Mouse (Mus musculus) left cerebral cortex, adult 2 months (tissue): ENCODE results near the gene Rsph1. TPM values are rescaled to one million over a fixed set of nuclear protein-coding genes. Genes with fewer than 3 reads are reported as not detected.

ENCODE experiments used
- DNase-seq, 2 experiments: peaks; one replicate each; pipeline ENCODE4 v3.0.0; 2021 to 2022; ENCODE audit warnings: low spot score in 2 of 2, mixed read lengths in 1 of 2; ENCODE audit errors: extremely low spot score in 1 of 2
- H3K27ac ChIP-seq: fragments of 200-600 bp; 2 replicates; pipeline ENCODE4 v1.8.1; 2022
- H3K4me3 ChIP-seq: fragments of 200-600 bp; 2 replicates; pipeline ENCODE4 v1.8.1; 2022
- CTCF ChIP-seq: fragments of 200-600 bp; IDR thresholded peaks from 2 replicates; pipeline ENCODE4 v1.8.1; 2022; ENCODE audit warnings: antibody characterized with exemption, mild to moderate bottlenecking, moderate library complexity
- intact Hi-C: fragments of 180-260 bp; cut with DNase I; formaldehyde crosslinking; loops from one replicate; pipeline ENCODE4 v1.15.1; 2025
- total RNA-seq, 2 experiments: library from RNA; stranded (reverse); gene quantifications; 2 replicates each; pipeline ENCODE4 v1.2.3; 2021

The Rsph1 gene
- total RNA-seq, 2 experiments from 2014 or later = 14.5 to 19.8 TPM

DNA sequence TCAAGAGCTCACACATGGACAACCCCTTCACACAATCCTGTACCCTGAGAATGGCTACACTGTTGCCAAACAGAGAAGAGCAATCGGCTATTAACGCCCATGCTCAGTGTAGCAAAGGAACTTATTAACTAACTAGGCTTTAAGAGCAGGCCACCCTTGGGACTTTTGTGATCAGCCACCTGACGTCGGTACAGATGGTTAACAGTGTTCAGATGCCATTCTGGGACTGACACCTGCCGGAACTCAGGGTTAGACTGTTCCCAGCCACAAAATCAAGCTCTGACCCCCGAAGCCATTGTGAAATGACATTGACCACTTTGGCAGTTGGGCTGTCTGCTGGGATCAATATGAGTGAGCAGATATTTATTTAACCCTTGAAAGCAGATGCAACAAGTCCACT, 15.8 kb downstream of the Rsph1 start:
- TF ChIP-seq CTCF = no peak
- no peak overlapping the region for H3K27ac ChIP-seq
- intact Hi-C loops = no loop called here
- no peak for DNase-seq
- no peak overlapping the region for H3K4me3 ChIP-seq

DNA sequence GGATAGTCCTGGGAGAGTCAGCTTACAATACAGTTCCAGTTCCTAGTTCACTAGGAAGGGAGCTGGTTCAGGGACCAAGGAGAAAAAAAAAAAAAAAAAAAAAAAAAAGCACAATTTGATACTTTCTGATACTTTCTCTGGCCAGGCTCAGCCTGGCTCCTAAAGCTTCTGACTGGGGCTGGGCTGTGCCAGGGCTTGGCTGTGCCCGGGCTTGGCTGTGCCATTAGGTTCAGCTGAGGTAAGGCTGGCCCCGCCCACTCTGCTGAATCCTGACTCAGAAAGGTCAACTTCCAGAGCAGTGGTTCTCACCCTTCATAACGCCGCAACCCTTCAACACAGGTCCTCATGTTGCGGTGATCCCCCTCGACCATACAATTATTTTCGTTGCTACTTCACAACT, 16.8 kb downstream of the Rsph1 start:
- no peak for DNase-seq
- no peak overlapping the region for H3K27ac ChIP-seq
- H3K4me3 ChIP-seq = no peak overlapping the region
- intact Hi-C loops = no loop called here
- no peak for TF ChIP-seq CTCF

DNA sequence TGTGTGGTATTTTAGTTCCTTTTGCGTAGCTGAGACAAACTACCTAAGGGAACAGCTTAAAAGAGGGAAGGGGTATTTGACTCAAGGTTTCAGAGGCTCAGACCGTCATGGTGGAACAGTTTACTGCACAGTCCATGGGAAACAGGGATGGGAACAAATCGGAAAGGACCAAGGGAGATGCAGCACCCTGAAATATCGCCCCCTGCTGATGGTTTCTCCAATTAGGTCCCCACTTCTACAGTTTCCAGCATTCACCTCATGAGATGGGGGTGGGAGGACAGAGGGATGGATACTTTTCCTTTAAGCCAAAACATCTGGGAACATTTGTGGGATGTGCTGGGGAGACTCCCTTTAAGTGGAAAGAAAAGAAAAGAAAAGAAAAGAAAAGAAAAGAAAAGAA, 17.4 kb downstream of the Rsph1 start:
- no peak overlapping the region for H3K27ac ChIP-seq
- peak; percentile 57 for TF ChIP-seq CTCF
- DNase-seq = no peak
- H3K4me3 ChIP-seq = no peak overlapping the region
- intact Hi-C loops = no loop called here

DNA sequence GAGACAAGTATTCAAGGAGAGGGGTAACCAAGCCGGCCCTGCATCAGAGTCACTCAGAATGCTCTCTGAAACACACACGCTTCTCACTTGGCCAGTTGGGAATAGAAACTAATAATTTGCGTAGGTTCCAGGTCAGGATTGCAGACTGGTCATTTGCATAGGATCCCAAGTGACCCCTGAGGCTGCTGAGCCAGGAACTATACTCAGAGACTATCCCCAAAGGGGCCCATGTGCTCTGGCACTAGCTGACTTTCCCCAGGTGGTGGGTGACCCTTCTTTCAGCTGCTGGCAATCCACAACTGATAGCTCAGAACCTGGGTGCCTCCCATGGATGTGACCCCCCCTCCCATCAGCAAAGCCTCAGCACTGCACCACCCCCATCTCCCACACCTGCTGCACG, 18.0 kb downstream of the Rsph1 start:
- Histone ChIP-seq H3K27ac (no peak overlapping the region), H3K4me3 (no peak overlapping the region)
- no peak for TF ChIP-seq CTCF
- intact Hi-C loops = no loop called here
- DNase-seq = no peak

DNA sequence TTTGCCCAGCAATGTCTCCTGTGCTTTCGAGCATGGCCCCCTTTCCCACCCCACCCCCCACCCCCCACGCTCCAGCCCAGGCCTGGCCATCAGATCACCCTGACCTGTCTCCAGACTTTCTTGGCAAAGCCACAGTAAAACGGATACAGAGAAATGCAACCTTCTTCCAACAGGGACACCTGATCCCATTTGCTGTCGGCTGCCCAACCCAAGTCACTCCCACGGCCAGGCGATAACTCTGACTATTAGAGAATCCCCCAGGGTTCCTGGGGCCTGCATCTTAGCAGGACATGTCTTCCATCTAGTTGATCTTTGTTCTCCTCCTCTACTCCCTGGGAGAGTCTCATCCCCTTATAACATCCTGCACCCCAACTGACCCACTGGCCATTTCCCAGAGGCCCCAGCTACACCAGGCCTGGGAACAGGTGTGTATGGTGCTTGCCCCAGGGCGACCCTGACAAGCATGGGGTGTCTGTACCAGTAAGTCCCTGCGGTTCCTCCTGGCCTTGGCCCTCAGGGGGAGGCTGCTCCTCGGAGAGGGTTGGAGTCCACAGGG, 18.8 kb downstream of the Rsph1 start:
- H3K4me3 ChIP-seq = no peak overlapping the region
- TF ChIP-seq CTCF = no peak
- no peak overlapping the region for H3K27ac ChIP-seq
- intact Hi-C loops = no loop called here
- no peak for DNase-seq

DNA sequence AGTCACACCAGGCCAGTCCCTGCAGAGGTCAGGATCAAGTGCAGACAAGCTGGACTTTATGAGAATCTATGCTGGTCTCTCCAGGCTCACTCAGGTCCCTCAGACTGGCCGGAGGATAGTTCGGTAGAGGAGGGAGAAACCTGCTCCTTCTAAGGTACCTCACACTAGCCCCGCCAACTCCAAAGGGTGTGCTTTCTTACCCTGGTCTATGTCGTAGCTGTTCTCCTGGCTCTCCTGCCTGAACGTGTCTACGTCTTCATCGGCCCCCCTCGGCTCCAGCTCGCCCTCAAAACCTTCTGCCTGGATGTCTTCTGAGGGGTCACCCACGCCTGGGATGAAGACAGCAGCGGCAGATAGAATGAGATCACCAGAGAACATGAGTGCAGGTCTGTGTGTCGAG, 19.3 kb downstream of the Rsph1 start:
- no peak overlapping the region for H3K27ac ChIP-seq
- DNase-seq = no peak
- intact Hi-C loops = loop anchor here (2.0 kb wide), 1 partner anchor 235 kb away; no protein-coding TSS in a partner anchor
- no peak for TF ChIP-seq CTCF
- no peak overlapping the region for H3K4me3 ChIP-seq

DNA sequence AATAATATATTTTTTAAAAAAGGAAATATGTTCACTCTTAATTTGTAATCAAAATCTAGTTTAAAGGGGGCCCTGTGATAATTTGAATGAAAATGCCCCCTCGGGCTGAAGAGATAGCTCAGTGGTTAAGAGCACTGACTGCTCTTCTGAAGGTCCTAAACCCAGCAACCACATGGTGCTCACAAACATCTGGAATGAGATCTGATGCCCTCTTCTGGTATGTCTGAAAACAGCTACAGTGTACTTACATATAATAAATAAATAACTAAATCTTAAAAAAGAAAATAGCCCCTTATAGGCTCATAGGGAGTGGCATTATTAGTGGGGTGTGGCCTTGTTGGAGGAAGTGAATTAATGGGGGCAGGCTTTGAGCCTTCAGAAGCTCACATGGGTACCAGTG, 20.0 kb downstream of the Rsph1 start:
- Histone ChIP-seq H3K27ac (no peak overlapping the region), H3K4me3 (no peak overlapping the region)
- peak; percentile 12; the same call in 1 of the 2 replicates for TF ChIP-seq CTCF
- intact Hi-C loops = loop anchor here (2.0 kb wide), 1 partner anchor 236 kb away; no protein-coding TSS in a partner anchor
- no peak for DNase-seq

DNA sequence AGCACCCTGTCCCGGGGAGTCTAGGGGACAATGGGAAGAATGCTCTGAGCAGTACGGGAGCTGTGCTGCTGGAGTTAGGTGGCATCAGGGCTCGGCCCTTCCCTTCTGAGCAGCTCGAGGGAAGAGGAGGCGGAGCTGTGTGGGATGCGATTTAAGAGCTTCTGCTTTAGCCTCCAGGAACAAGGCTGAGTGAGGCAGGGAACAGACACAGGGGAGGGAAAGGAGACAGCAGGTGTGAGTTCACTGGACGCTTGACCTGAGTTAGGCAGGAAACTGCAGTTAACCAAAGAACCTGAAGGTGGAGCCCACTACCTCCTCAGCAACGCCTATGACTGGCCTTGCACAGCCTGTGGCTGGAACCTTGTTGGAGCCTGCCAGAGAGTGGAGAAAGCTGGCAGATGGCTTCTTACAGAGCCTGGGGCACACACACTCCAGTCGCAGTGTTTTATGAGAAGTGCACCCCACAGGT, 22.7 kb downstream of the Rsph1 start:
- no peak overlapping the region for H3K27ac ChIP-seq
- intact Hi-C loops = loop anchor here (1.0 to 2.0 kb wide), 4 partner anchors 22 to 55 kb away; partner anchors contain the start of gene Rsph1

DNA sequence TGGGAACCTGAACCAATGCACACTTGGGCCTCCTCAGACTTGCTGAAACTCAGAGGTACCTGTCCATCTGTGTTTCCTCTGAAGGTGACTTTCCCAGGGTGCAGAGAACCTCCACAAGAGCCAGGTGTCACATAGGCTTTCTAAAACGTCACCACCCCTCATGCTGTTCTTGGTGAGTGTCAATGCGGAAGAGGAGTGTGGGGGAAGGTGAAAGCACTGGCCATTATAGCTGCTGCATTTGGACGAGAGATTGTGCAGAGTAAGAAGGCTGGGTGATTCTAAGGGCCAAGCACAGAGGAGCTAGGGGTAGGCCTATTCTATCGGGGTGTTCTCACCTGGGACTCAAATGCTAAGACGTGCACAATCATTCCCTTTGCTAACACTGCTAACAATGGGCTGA, 23.2 kb downstream of the Rsph1 start:
- no peak for DNase-seq
- no peak for TF ChIP-seq CTCF
- no peak overlapping the region for H3K4me3 ChIP-seq
- H3K27ac ChIP-seq = no peak overlapping the region
- intact Hi-C loops = loop anchor here (1.0 to 2.0 kb wide), 4 partner anchors 23 to 55 kb away; partner anchors contain the start of gene Rsph1

More for the DNA sequence above, 22.7 kb downstream of the Rsph1 start:
- peak; percentile 76 to 79 for DNase-seq
- no peak overlapping the region for H3K4me3 ChIP-seq
- TF ChIP-seq CTCF = peak; percentile 99

DNA sequence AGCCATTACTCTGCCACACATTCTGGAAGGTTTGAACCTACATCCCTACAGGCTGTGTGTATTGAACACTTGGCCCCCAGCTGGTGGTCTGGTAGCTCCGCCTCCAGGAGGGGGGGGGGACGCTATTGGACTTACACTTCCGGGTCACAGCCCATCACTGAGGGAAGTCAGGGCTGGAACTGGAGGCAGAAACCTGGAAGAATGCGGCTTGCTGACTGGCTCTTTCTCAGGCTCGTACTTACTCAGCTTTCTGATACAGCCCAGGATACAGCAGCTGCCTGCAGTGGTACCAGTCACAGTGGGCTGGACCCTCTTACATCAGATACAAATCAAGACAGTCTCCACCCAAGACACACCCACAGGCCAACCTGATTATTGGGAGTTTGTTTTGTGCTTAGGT, 30.0 kb downstream of the Rsph1 start:
- no peak overlapping the region for H3K27ac ChIP-seq
- TF ChIP-seq CTCF = no peak
- intact Hi-C loops = no loop called here
- DNase-seq = no peak
- H3K4me3 ChIP-seq = no peak overlapping the region

DNA sequence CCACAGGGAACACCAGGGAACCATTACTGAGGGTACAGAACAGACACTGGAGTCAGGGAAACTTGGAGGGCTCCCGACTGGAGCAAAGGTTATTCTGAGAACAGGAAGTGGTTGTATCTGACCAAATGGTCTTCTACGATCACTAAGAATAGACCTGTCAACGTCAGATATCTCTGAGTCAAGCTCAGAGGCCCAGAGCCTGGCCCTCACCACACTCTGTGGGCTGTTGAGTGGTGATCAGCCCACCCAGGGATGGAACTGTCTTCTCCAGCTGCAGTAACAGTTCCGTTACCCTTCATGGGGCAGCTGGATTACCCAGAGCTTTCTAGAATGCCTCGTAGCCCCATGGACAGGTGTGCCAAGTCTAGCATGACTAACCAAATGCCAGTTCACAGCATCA, 31.9 kb downstream of the Rsph1 start:
- no peak for DNase-seq
- Histone ChIP-seq H3K27ac (no peak overlapping the region), H3K4me3 (no peak overlapping the region)
- TF ChIP-seq CTCF = no peak
- intact Hi-C loops = no loop called here

DNA sequence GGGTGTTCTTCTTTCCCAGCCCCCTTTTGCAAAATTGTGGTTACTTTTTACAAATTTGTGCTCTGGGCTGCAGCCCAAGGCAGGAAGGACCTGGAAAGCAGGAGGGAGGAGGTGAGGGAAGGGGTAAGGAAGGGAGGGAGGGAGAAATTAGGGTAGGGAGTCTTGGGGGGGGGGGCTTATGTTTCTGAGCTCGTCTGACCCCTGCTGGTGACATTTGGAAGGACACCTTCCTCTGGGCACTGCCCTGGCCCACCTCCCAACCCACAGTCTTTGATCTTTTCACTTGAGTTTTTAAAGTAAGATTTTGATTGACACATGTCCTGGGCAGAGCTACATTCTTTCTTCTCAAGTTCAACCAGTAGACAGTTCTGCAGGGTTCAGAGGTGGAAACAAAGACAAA, 34.4 kb downstream of the Rsph1 start:
- DNase-seq = no peak
- Histone ChIP-seq H3K4me3 (no peak overlapping the region), H3K27ac (no peak overlapping the region)
- intact Hi-C loops = loop anchor here (2.0 kb wide), 1 partner anchor 104 kb away; no protein-coding TSS in a partner anchor
- peak; percentile 48 for TF ChIP-seq CTCF

DNA sequence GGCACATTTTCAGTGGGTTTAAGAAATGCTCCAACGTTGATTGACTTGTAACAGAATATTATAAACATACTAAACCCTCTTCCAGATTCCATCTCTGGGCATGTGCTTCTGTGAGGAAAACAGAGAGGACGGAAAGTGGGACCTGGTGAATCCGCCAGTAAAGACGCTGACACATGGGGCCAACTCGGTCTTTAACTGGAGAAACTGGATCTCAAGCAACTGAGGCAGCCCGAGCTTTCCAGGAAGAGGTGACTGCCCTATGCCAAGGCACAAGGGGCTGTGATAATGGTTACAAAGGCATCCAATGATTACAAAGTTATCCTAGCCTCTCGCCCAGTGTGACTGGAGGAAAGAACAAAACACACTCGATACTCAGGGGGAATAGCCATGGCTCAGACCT, 36.0 kb downstream of the Rsph1 start:
- DNase-seq = no peak
- intact Hi-C loops = no loop called here
- H3K27ac ChIP-seq = no peak overlapping the region
- TF ChIP-seq CTCF = no peak
- H3K4me3 ChIP-seq = no peak overlapping the region
